8 mouse cellular contexts compared by ENCODE assay signal in the genomic region with DNA sequence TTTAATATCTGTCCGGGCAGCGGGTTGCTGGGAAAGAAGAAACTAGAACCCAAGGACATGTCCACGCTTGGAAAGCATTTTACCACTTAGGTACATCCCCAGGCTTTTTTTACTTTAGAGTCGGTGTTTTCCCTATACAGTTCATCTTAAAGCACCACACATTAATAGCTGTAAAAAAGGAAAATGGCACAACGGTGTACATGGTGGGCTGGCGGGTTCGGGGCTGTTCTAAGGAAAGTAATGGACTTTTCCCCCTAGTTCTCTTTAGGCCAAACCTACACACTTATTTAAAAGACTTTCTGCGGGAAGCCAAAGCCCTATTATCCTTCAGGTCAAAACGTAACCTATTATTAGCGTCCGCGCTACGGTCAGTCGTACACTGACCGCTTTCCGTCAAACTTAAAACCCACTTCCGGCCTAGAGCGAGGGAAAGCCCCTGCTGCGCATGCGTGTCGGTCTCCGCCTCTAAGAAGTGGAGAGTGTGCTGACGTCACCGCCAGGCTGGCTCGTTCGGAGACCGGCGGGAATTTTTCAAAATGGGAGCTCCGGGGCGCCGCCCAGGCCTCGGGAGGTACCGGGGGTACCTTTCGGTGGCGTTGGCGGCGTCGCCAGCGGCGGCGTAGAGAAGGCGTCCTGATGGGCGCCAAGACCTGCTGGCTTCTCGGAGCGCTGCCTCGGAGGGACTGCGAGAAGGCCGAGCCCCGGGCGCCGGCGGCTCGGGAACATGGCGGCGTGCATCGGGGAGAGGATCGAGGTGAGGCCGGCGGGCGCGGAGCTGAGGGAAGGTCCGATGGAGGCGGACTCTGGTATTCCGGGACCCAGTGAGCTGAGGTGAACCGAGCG. TPM values are rescaled to one million over a fixed set of nuclear protein-coding genes. Genes with fewer than 3 reads are reported as not detected.
DNase-seq lines count a peak whose midpoint lies in the region; ATAC-seq lines count a peak whose summit lies in the region.

A gene (plus strand): TSS at position 490 of the 843 bp plus-strand sequence.

- peaks cover 9% of the 10 kb centered on the region; the same call in 1 of the 2 replicates for H3K4me1 ChIP-seq in heart, embryonic 10.5 days
- H3K4me1 ChIP-seq in kidney, embryonic 15.5 days = peaks cover 14% of the 10 kb centered on the region

- H3K27me3 ChIP-seq in heart, embryonic 10.5 days (ENCODE audit: insufficient read depth, poor library complexity, severe bottlenecking) = no peaks in the 10 kb centered on the region
- no peaks in the 10 kb centered on the region for H3K27me3 ChIP-seq in kidney, embryonic 15.5 days

- peak within 1 kb of the TSS; percentile 79 for H3K4me2 ChIP-seq in kidney, embryonic 15.5 days

- DNase-seq in B cell, adult 2 months = peak; percentile 94
- peak; percentile 98 for DNase-seq in brain, adult 2 months (ENCODE audit: low read depth, low spot score)
- DNase-seq in heart, embryonic 10.5 days (ENCODE audit: low spot score) = peak; percentile 97
- peak; percentile 98 for DNase-seq in liver
- peak; percentile 96 to 99 for DNase-seq in spleen, postnatal 4 days (ENCODE audit: low spot score in 2 of 2)

- peak within 1 kb of the TSS; percentile 93 for H3K27ac ChIP-seq in heart, embryonic 10.5 days
- peak within 1 kb of the TSS; percentile 85 for H3K27ac ChIP-seq in kidney, embryonic 15.5 days

- peak within 1 kb of the TSS; percentile 96 for H3K4me3 ChIP-seq in heart, embryonic 10.5 days
- peak within 1 kb of the TSS; percentile 98 for H3K4me3 ChIP-seq in kidney, embryonic 15.5 days (replicated peaks)

- WGBS in heart, embryonic 10.5 days = 2% methylated on average over 66 of the region's 66 CpGs
- 2% methylated on average over 66 of the region's 66 CpGs for WGBS in kidney, embryonic 15.5 days

- peak within 1 kb of the TSS; percentile 93 for H3K9ac ChIP-seq in kidney, embryonic 15.5 days

- peak; percentile 89 for ATAC-seq in erythroblast, adult 5-6 weeks (replicated peaks; ENCODE audit: low FRiP score, poor library complexity, severe bottlenecking)
- peak; percentile 99 for ATAC-seq in kidney, embryonic 15.5 days (replicated peaks; ENCODE audit: low FRiP score)
- ATAC-seq in monocyte, adult 5-6 weeks (replicated peaks; ENCODE audit: insufficient number of reproducible peaks, low FRiP score, low TSS enrichment, poor library complexity, severe bottlenecking) = peak; percentile 97

- H3K9me3 ChIP-seq in heart, embryonic 10.5 days = no peaks in the 10 kb centered on the region
- H3K9me3 ChIP-seq in kidney, embryonic 15.5 days (replicated peaks) = no peaks in the 10 kb centered on the region

- H3K36me3 ChIP-seq in heart, embryonic 10.5 days = peaks cover 25% of the 10 kb centered on the region
- H3K36me3 ChIP-seq in kidney, embryonic 15.5 days = peaks cover 14% of the 10 kb centered on the region

RNA-seq across cellular contexts. Expression of the gene that starts here (rescaled TPM):
- 24.2 and 36.8 TPM in 2 replicates for total RNA-seq in erythroblast, adult 5-6 weeks (2015; ENCODE audit: low replicate concordance)
- total RNA-seq in erythroblast, adult 5-6 weeks (2017; ENCODE audit: low replicate concordance) = 29.6 and 33.0 TPM in 2 replicates
- 57.6 and 69.0 TPM in 2 replicates for polyA plus RNA-seq in heart, embryonic 10.5 days (2016; fragmentation: Nextera tagmentation; extraction: Ambion mirVana)
- 57.8 and 61.8 TPM in 2 replicates for polyA plus RNA-seq in kidney, embryonic 15.5 days (2015; fragmentation: Nextera tagmentation; extraction: Ambion mirVana)
- 17.6 to 34.8 TPM (median 18.3 TPM) in 3 replicates for total RNA-seq in monocyte, adult 5-6 weeks (2017)

Comparison
In these comparisons a context has a peak if more than half of its experiments do, and no peak if none do; other contexts are left out.
1. Peak in every context shown above with its lines: DNase-seq, ATAC-seq, H3K4me3 ChIP-seq and H3K27ac ChIP-seq.